Mouse (Mus musculus) B cell, adult 62 days (primary cell): Measurements from ENCODE around the gene Slc22a4. TPM values are rescaled to one million over a fixed set of nuclear protein-coding genes. Genes with fewer than 3 reads are reported as not detected.

ENCODE experiments used
- total RNA-seq: library from RNA; stranded (reverse); gene quantifications from 4 replicates; pipeline ENCODE4 v1.2.4, GENCODE M21; 2023

Gene Slc22a4
- not detected in 4 replicates for total RNA-seq

DNA sequence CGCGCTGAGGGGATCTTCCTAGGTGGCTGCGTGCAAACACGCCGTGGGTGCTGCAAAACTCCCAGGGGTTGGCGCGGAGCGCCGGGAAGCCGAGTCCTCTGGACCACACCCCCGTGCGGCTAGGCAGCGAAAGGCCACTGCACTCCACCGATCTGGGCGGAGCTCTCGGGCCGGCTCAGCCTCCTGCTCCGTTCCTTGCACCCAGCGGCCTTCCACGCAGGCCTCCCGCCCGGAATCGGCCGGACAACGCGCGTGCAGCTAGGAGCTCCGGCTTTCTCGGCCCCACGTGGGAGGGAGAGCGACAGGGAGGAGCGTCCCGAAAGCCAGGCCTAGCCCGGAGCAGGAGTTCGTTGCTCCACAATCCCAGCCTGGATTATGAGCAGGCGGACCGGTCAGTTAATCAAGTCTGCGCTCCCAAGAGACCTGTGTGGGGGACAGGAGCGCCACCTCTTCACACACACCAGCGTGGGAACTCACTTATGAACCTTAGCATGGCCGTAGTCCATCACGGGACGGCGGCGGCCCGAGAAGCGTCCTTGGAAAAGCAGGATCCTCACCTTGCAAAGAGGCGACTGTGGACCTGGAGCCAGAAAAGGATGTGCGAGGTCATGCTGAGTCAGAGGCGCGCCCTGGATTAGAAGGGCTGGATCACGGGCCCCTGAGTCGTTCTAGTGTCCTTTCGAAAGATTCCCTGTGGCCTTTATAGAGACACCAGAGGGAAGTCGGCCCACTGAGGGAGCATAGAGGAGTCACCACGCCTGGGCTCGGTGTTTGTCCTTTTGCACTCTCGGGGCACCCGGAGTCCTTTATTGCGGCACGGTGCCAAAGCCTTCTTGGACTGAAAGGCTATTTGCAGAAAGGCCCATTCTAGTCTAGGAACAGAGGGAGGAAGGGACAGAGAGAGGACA, at the start of gene Slc22a4:
Gene Slc22a4 (minus strand): TSS at position 47 of the 908 bp plus-strand sequence.

DNA sequence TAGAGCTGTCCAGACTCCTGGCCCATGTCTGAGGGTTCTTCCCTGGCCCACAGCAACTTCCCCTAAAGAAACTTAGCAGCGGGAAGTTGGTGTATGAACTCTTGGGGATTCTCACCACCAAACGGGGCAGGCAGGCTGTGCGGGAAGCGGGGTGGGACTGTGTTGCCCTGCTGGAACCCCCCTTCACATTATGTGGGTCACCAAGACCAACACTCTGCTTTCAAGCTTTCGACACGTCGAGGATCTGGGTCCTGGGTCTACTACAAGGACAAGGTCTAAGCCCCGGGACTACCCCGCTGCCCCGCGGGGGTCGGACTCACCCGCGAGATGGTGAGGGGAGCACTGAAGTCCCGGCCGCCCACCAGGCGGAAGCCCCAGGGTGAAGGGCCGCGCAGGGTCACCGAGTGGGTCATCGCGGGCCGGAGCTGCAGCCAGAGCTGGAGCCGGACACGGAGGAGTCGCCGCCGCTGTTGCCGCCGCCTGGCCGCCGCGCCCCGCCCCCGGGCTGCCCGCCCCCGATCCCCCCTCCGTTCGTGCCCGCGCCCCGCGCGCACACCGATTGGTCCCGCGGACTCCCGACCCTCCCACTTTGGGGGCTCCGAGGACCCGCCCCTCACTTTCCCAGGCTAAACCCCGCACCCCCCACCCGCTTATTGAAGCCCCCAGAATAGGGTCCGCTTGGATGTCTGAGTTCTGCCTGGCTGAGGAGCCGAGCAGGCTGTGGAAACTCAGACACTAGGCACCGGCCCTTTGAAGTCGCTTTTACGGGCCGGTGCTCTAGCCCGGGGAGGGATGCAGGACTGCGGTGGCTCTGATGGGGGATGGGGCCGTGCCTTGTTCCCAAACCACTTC, 40.9 kb upstream of the Slc22a4 start, which contains the start of gene Pdlim4:
Gene Pdlim4 (minus strand): TSS at position 495 of the 852 bp plus-strand sequence.

DNA sequence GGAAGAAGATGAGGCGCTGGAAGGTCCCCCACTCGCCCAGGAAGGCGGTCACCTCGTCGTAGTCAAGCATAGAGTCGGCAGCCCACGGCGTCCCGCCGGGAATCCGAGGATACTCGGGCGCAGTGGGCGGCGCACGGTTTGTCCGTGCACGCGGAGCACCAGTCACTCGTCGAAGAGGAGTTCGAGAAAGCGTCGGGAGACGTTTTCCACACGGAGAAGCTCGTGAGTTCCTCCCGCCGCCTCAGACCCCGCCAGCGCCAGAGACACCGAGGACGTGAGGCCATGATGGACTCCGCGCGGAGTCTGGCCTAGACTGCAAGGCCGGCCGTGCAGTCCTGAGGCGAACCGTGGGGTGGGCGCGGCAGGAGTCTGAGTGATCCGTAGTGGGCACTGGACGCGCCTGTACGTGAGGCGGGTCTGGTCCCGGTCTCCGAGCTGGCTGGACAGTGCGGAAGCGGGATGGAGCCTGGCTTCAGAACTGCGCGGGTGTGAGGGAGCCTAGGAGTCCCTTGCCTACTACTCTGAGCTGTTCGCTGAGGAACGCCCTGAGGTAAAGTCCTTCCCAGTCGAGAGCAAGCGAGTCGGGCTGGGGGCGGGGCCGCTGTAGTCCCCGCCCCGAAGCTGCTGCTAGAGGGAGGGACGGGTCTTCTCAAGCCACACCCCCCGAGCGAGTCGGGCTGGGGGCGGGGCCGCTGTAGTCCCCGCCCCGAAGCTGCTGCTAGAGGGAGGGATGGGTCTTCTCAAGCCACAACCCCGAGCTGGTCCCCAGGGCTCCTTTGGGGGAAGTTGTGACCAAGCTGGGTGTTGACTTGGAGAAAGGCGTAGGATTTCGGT, 47.9 kb downstream of the Slc22a4 start, which contains the start of gene Slc22a21:
Gene Slc22a21 (minus strand): TSS at position 545 of the 834 bp plus-strand sequence.

Other genes with a start within 250 kb of the Slc22a4 start
- gene Gm12216, start 168.8 kb downstream of the Slc22a4 start, total RNA-seq = 2.7 to 7.3 TPM (median 4.2 TPM) in 4 replicates
- gene Slc22a5, start 136.4 kb downstream of the Slc22a4 start, total RNA-seq = 14.4 to 19.8 TPM (median 17.5 TPM) in 4 replicates
- 1.1 to 1.8 TPM (median 1.3 TPM) in 4 replicates for gene Slc22a21, start 47.8 kb downstream of the Slc22a4 start, total RNA-seq
- 0.78 TPM in 1 of 4 replicates, not detected in the others for gene Pdlim4, start 40.9 kb upstream of the Slc22a4 start, total RNA-seq
- gene P4ha2, start 72.0 kb upstream of the Slc22a4 start, total RNA-seq = not detected in 4 replicates
- not detected in 4 replicates for gene Csf2, start 221.6 kb upstream of the Slc22a4 start, total RNA-seq
- not detected in 4 replicates for gene Il3, start 239.2 kb upstream of the Slc22a4 start, total RNA-seq